Mouse (Mus musculus) liver, embryonic 11.5 days (tissue): Measurements from ENCODE around the gene Btnl6. TPM values are rescaled to one million over a fixed set of nuclear protein-coding genes. Genes with fewer than 3 reads are reported as not detected.
"Not testable (repeated sequence)": the region's sequence is repeated elsewhere in the genome, so short reads cannot be mapped to it uniquely, and the experiment has no call there.

Experiments
- ATAC-seq: fragments of 200-750 bp; cut with Nextera tagmentation; replicated peaks from 2 replicates; pipeline ENCODE4 v1.8.0; 2017; ENCODE audit warnings: moderate number of reproducible peaks, mild to moderate bottlenecking, moderate TSS enrichment, moderate library complexity; ENCODE audit not compliant: low FRiP score
- DNase-seq: peaks from one replicate; pipeline ENCODE4 v3.0.0-alpha.2; 2017; ENCODE audit warnings: low spot score
- H3K27ac ChIP-seq: fragments of 300-500 bp; sonication (generic); 2 replicates; pipeline ENCODE4 v1.5.1; 2014; ENCODE audit warnings: mild to moderate bottlenecking, low read depth, low read length, control low read depth
- H3K27me3 ChIP-seq: fragments of 300-500 bp; sonication (generic); replicated peaks from 2 replicates; pipeline ENCODE4 v1.6.1; 2014; ENCODE audit warnings: low read length, mixed read lengths; ENCODE audit not compliant: control insufficient read depth, insufficient read depth
- H3K36me3 ChIP-seq: fragments of 300-500 bp; sonication (generic); 2 replicates; pipeline ENCODE4 v1.6.1; 2014; ENCODE audit warnings: mild to moderate bottlenecking, low read length, moderate library complexity, mixed read lengths; ENCODE audit not compliant: control insufficient read depth, insufficient read depth
- H3K4me1 ChIP-seq: fragments of 300-500 bp; sonication (generic); replicated peaks from 2 replicates; pipeline ENCODE4 v1.6.1; 2014; ENCODE audit warnings: low read length, mixed read lengths; ENCODE audit not compliant: control insufficient read depth, insufficient read depth
- H3K4me2 ChIP-seq: fragments of 300-500 bp; sonication (generic); 2 replicates; pipeline ENCODE4 v1.6.1; 2014; ENCODE audit warnings: mild to moderate bottlenecking, control low read depth, moderate library complexity
- H3K4me3 ChIP-seq: fragments of 300-500 bp; sonication (generic); 2 replicates; pipeline ENCODE4 v1.5.1; 2014; ENCODE audit warnings: low read depth, low read length, control low read depth
- H3K9ac ChIP-seq: fragments of 300-500 bp; sonication (generic); 2 replicates; pipeline ENCODE4 v1.6.1; 2014; ENCODE audit warnings: low read depth, low read length, control low read depth
- H3K9me3 ChIP-seq: fragments of 300-500 bp; sonication (generic); 2 replicates; pipeline ENCODE4 v1.6.1; 2016; ENCODE audit warnings: low read length, inconsistent platforms, mixed read lengths; ENCODE audit not compliant: control insufficient read depth
- WGBS: fragments of 180-500 bp; shearing (Covaris S2); extraction: QIAGEN DNeasy Blood & Tissue Kit; methylation state at CpG from one replicate; pipeline ENCODE4 v1.1.7; 2014; 5-methylcytosine and 5-hydroxymethylcytosine counted together
- polyA plus RNA-seq: library from polyadenylated mRNA; unstranded; fragments of >200 nt; fragmentation: Nextera tagmentation; extraction: Ambion mirVana; gene quantifications from 2 replicates; pipeline ENCODE4 v1.2.1, GENCODE M21; 2014

Gene Btnl6
- polyA plus RNA-seq, 1 experiment from 2014 or later = not detected

- ATAC-seq = no peak
These were observed 1.8 kb upstream of the Btnl6 start for GRCm38 (mm10) chr17:34519001-34519400.

GRCm38 (mm10) chr17:34518571-34518970 lies 1.4 kb upstream of the Btnl6 start:
- not testable (repeated sequence) for H3K4me1 ChIP-seq, H3K9ac ChIP-seq, H3K4me3 ChIP-seq, ATAC-seq, H3K27me3 ChIP-seq, DNase-seq, H3K9me3 ChIP-seq, H3K4me2 ChIP-seq, H3K36me3 ChIP-seq, H3K27ac ChIP-seq
- WGBS = 58% methylated on average over 3 of the region's 3 CpGs

More at GRCm38 (mm10) chr17:34519001-34519400, 1.8 kb upstream of the Btnl6 start:
- Histone ChIP-seq H3K4me1 (no peaks in the 10 kb centered on the region), H3K27ac (no peak overlapping the region), H3K36me3 (no peaks in the 10 kb centered on the region), H3K27me3 (peaks cover 2% of the 10 kb centered on the region), H3K4me3 (no peak overlapping the region), H3K4me2 (no peak overlapping the region), H3K9ac (no peak overlapping the region), H3K9me3 (no peaks in the 10 kb centered on the region)
- WGBS = 38% methylated on average over 1 of the region's 1 CpGs
- DNase-seq = no peak

GRCm38 (mm10) chr17:34517795-34518194 lies 643 bp upstream of the Btnl6 start:
- Histone ChIP-seq H3K36me3 (no peaks in the 10 kb centered on the region), H3K4me1 (no peaks in the 10 kb centered on the region)
- 83% methylated on average over 4 of the region's 4 CpGs for WGBS

GRCm38 (mm10) chr17:34516514-34516913 lies 638 bp downstream of the Btnl6 start:
- Histone ChIP-seq H3K4me1 (no peaks in the 10 kb centered on the region), H3K9ac (no peak overlapping the region), H3K9me3 (no peaks in the 10 kb centered on the region), H3K36me3 (no peaks in the 10 kb centered on the region), H3K27me3 (peaks cover 4% of the 10 kb centered on the region), H3K4me3 (no peak overlapping the region), H3K4me2 (no peak overlapping the region), H3K27ac (no peak overlapping the region)
- ATAC-seq (no peak), DNase-seq (no peak)
- WGBS = 72% methylated on average over 2 of the region's 2 CpGs

More at GRCm38 (mm10) chr17:34517795-34518194, 643 bp upstream of the Btnl6 start:
- Histone ChIP-seq H3K9me3 (no peaks in the 10 kb centered on the region), H3K4me2 (no peak overlapping the region), H3K27me3 (peaks cover 4% of the 10 kb centered on the region), H3K4me3 (no peak overlapping the region), H3K9ac (no peak overlapping the region), H3K27ac (no peak overlapping the region)
- DNase-seq = no peak
- ATAC-seq = no peak

- not testable (repeated sequence) for H3K4me3 ChIP-seq, H3K27ac ChIP-seq, H3K36me3 ChIP-seq, H3K27me3 ChIP-seq, ATAC-seq, H3K9ac ChIP-seq, H3K9me3 ChIP-seq, H3K4me2 ChIP-seq, H3K4me1 ChIP-seq, DNase-seq
- WGBS = 50% methylated on average over 1 of the region's 1 CpGs
These were observed 5.4 kb downstream of the Btnl6 start for GRCm38 (mm10) chr17:34511723-34512122.

GRCm38 (mm10) chr17:34507591-34507990 lies 9.6 kb downstream of the Btnl6 start:
- Histone ChIP-seq H3K27me3 (no peaks in the 10 kb centered on the region), H3K27ac (no peak overlapping the region), H3K4me2 (no peak overlapping the region), H3K36me3 (no peaks in the 10 kb centered on the region), H3K9ac (no peak overlapping the region), H3K4me1 (no peaks in the 10 kb centered on the region), H3K4me3 (no peak overlapping the region), H3K9me3 (no peaks in the 10 kb centered on the region)
- no peak for ATAC-seq
- DNase-seq = no peak

GRCm38 (mm10) chr17:34497726-34498125 lies 19.4 kb downstream of the Btnl6 start:
- 49% methylated on average over 3 of the region's 4 CpGs for WGBS
- H3K9ac ChIP-seq, H3K4me1 ChIP-seq: not testable (repeated sequence)

GRCm38 (mm10) chr17:34497319-34497718 lies 19.8 kb downstream of the Btnl6 start:
- WGBS = 74% methylated on average over 3 of the region's 3 CpGs
- H3K4me2 ChIP-seq, H3K4me3 ChIP-seq, H3K36me3 ChIP-seq, H3K9ac ChIP-seq, H3K27me3 ChIP-seq, H3K27ac ChIP-seq, H3K9me3 ChIP-seq, ATAC-seq, DNase-seq, H3K4me1 ChIP-seq: not testable (repeated sequence)

More at GRCm38 (mm10) chr17:34497726-34498125, 19.4 kb downstream of the Btnl6 start:
- H3K9me3 ChIP-seq, H3K27ac ChIP-seq, H3K36me3 ChIP-seq, H3K4me2 ChIP-seq, ATAC-seq, DNase-seq, H3K4me3 ChIP-seq, H3K27me3 ChIP-seq: not testable (repeated sequence)

- Histone ChIP-seq H3K4me1 (no peaks in the 10 kb centered on the region), H3K9me3 (no peaks in the 10 kb centered on the region), H3K9ac (no peak overlapping the region), H3K27me3 (peaks cover 5% of the 10 kb centered on the region), H3K27ac (no peak overlapping the region), H3K4me3 (no peak overlapping the region), H3K4me2 (no peak overlapping the region), H3K36me3 (no peaks in the 10 kb centered on the region)
- 85% methylated on average over 1 of the region's 2 CpGs for WGBS
- ATAC-seq (no peak), DNase-seq (no peak)
These were observed 20.6 kb downstream of the Btnl6 start for GRCm38 (mm10) chr17:34496539-34496938.
